Mouse (Mus musculus) kidney, adult 2 months (tissue): ENCODE measurements around the gene Kif1b. TPM values are rescaled to one million over a fixed set of nuclear protein-coding genes. Genes with fewer than 3 reads are reported as not detected.
"Not testable (repeated sequence)": the region's sequence is repeated elsewhere in the genome, so short reads cannot be mapped to it uniquely, and the experiment has no call there.

Experiments used
- DNase-seq: peaks from one replicate; pipeline ENCODE4 v3.0.0; 2021
- H3K27ac ChIP-seq: fragments of 200-500 bp; 2 replicates; pipeline ENCODE4 v1.5.1; 2012; ENCODE audit warnings: low read depth, low read length, control low read depth, inconsistent platforms; ENCODE audit not compliant: insufficient read depth
- H3K27me3 ChIP-seq: fragments of 200-500 bp; replicated peaks from 2 replicates; pipeline ENCODE4 v1.6.1; 2012; ENCODE audit warnings: mild to moderate bottlenecking, moderate library complexity, low read length, inconsistent platforms; ENCODE audit not compliant: control insufficient read depth, insufficient read depth
- H3K36me3 ChIP-seq: fragments of 200-500 bp; 2 replicates; pipeline ENCODE4 v1.6.1; 2012; ENCODE audit warnings: mild to moderate bottlenecking, moderate library complexity, low read length, inconsistent platforms; ENCODE audit not compliant: control insufficient read depth, insufficient read depth
- H3K4me1 ChIP-seq: fragments of 200-500 bp; 2 replicates; pipeline ENCODE4 v1.6.1; 2011; ENCODE audit warnings: low read length; ENCODE audit not compliant: control insufficient read depth, insufficient read depth
- H3K4me3 ChIP-seq: fragments of 200-500 bp; 2 replicates; pipeline ENCODE4 v1.5.1; 2011; ENCODE audit warnings: mild to moderate bottlenecking, low read depth, low read length, control low read depth; ENCODE audit not compliant: insufficient read depth
- CTCF ChIP-seq: fragments of 200-500 bp; conservative IDR thresholded peaks from 2 replicates; pipeline ENCODE4 v1.5.1; 2011; ENCODE audit warnings: low read depth, mild to moderate bottlenecking, control low read depth, low read length, moderate library complexity, mixed read lengths; ENCODE audit not compliant: insufficient read depth, insufficient read length
- POLR2A ChIP-seq: fragments of 200-500 bp; IDR thresholded peaks from one replicate; pipeline ENCODE4 v1.6.1; 2011; ENCODE audit warnings: low read depth, low read length, control low read depth
- WGBS: fragments of 180-500 bp; shearing (Covaris S2); methylation state at CpG from one replicate; pipeline ENCODE4 v1.1.7; 2018; 5-methylcytosine and 5-hydroxymethylcytosine counted together
- polyA plus RNA-seq: library from polyadenylated mRNA; depleted of rRNA; stranded (reverse); fragments of >200 nt; gene quantifications from 2 replicates; pipeline ENCODE4 v1.2.3, GENCODE M21; 2012

Kif1b gene
- polyA plus RNA-seq, 1 experiment = 31.1 TPM

DNA sequence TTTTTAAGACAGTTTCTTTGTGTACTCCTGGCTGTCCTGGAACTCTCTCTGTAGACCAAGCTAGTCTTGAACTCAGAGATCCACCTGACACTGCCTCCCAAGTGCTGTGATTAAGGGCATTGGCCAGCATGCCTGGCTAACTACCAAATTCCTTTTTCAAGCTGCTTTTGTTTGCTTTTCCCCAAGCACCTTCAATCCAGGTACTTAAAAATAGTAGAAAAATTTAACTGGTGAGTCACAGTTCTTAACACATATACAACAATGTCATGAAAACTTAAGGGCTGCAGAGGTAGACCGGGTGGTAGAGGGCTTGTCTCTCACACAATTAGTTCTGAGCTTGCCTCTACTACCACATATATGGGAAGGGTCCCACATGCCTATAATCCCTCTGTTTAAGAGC lies 58.2 kb downstream of the Kif1b start:
- Histone ChIP-seq H3K4me3 (no peak overlapping the region), H3K36me3 (no peaks in the 10 kb centered on the region; the same call in 1 of the 2 replicates), H3K27ac (no peak overlapping the region), H3K27me3 (no peaks in the 10 kb centered on the region), H3K4me1 (no peaks in the 10 kb centered on the region)
- no peak for TF ChIP-seq POLR2A
- TF ChIP-seq CTCF = no peak
- WGBS = 90% methylated on average over 1 of the region's 1 CpGs
- no peak for DNase-seq

DNA sequence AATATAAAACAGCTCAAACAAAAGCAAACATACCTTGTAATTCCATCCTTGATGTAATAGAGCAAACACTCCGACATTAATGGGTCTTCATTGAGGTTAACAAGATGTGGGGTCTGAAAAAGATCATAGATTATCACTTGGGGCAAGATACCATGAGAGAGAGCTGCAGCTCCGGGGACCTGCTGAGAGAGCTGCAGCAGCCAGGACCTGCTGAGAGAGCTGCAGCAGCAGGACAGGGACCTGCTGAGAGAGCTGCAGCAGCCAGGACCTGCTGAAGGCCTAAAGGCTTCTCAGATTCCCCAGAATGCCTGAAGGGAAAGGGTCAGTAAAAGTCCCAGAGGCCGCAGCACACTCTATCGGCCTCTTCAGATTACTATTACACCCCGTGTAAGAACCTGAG lies 59.7 kb downstream of the Kif1b start:
- no peak for DNase-seq

DNA sequence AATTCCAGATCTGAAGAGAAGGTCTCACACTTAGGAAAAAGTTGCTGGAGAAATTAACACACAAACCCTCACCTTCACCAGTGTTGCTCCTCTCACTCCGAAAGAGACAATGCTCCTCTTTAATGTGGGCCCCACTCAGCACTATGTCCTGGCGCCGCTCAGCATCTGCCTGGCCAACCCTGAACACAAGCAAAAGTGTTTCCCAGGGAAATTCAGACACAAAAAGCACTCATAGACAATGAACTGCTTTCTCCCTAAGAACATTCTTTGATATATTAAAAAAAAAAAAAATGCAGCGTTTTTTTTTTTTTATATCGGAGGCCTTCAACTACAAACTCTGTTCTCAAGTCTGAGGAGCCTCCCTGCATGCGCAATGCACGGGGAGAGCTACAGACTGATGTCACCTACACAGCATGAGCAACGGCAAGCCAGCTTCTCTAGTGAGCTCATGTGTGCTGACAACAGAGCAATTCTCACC lies 60.3 kb downstream of the Kif1b start:
- Histone ChIP-seq H3K27me3 (no peaks in the 10 kb centered on the region), H3K36me3 (no peaks in the 10 kb centered on the region; the same call in 1 of the 2 replicates), H3K27ac (no peak overlapping the region), H3K4me3 (no peak overlapping the region), H3K4me1 (no peaks in the 10 kb centered on the region)
- no peak for TF ChIP-seq POLR2A
- no peak for DNase-seq
- 83% methylated on average over 8 of the region's 8 CpGs for WGBS

More for the DNA sequence above, 59.7 kb downstream of the Kif1b start:
- Histone ChIP-seq H3K36me3 (no peaks in the 10 kb centered on the region; the same call in 1 of the 2 replicates), H3K4me3 (no peak overlapping the region), H3K27me3 (no peaks in the 10 kb centered on the region), H3K4me1 (no peaks in the 10 kb centered on the region), H3K27ac (no peak overlapping the region)
- TF ChIP-seq POLR2A (no peak), CTCF (no peak)
- 78% methylated on average over 5 of the region's 5 CpGs for WGBS

DNA sequence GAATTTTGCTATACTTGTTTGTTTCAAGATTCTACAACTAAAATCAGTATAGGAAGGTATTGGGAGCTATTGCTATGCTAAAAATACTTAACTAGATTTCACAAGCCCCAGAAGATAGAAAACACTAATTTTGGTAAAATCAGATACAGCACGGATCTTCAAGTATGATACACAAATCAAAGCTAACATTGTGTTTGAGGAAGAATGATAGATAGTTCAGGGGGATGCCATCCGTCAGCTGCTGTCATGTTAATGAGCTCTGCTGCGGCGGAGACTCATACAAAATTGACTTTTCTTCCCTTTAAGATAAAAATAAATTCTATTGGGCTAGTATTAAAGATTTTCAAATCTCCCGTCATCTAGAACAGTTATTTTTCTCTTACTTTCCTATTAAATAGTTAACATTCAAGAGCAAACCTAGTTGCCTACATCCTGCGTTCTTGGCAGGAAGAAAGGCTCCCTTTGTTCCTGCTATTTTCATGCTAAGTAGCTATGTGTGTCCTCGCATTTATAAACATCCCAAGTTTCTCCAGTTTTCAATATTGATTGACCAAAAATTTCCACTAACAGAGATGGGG lies 60.8 kb downstream of the Kif1b start:
- H3K27ac ChIP-seq = no peak overlapping the region
- no peaks in the 10 kb centered on the region for H3K27me3 ChIP-seq
- no peak for DNase-seq
- TF ChIP-seq POLR2A (no peak), CTCF (no peak)
- H3K4me1 ChIP-seq = no peaks in the 10 kb centered on the region
- no peaks in the 10 kb centered on the region; the same call in 1 of the 2 replicates for H3K36me3 ChIP-seq
- H3K4me3 ChIP-seq = no peak overlapping the region
- 79% methylated on average over 7 of the region's 7 CpGs for WGBS

DNA sequence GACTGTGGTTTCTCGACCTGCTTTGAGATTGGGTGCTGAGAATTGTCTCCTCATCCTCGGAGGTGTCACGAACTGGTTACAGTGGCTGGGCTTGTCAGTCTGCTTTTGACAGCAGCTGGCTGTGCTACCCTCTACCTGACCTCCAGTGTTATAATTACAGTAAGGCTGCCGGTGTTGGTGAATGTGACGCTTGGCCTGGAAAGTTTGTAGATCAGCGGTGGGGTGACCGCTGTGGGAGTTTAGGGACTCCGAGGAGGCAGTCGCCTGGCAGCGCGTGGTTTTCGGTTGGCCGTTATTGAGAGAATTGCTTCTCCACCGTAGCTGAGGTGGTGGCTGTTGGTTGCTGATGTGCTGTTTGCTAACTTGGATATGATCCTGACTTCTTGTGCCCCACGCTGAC lies 70.5 kb downstream of the Kif1b start:
- Histone ChIP-seq H3K27ac (no peak overlapping the region), H3K36me3 (no peaks in the 10 kb centered on the region; the same call in 1 of the 2 replicates), H3K4me3 (no peak overlapping the region), H3K4me1 (no peaks in the 10 kb centered on the region), H3K27me3 (no peaks in the 10 kb centered on the region)
- WGBS = 86% methylated on average over 15 of the region's 15 CpGs
- DNase-seq = no peak
- TF ChIP-seq POLR2A (no peak), CTCF (no peak)

DNA sequence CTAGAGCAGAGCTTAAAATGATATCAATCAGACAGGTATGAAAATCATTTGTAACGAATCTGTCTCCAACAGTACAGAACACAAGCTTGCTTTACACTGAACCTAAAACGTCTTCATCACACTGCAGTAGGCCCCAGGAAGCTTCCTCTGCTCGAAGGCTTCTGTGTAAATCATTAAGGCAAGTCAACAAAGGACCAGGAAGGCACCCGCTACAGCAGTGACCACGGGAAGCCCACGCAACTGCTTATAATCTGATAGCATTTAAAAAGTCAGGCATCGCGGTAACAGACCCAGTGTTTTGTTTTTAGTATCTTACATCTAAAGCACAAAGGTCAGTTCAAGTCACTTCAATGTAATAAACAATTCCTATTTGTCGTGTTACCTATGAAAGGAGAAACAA lies 73.6 kb downstream of the Kif1b start:
- no peaks in the 10 kb centered on the region for H3K4me1 ChIP-seq
- H3K27ac ChIP-seq = no peak overlapping the region
- TF ChIP-seq POLR2A = no peak
- no peak for TF ChIP-seq CTCF
- 21% methylated on average over 9 of the region's 9 CpGs for WGBS
- no peaks in the 10 kb centered on the region; the same call in 1 of the 2 replicates for H3K36me3 ChIP-seq
- H3K4me3 ChIP-seq = no peak overlapping the region
- no peaks in the 10 kb centered on the region for H3K27me3 ChIP-seq
- DNase-seq = peak; percentile 34

DNA sequence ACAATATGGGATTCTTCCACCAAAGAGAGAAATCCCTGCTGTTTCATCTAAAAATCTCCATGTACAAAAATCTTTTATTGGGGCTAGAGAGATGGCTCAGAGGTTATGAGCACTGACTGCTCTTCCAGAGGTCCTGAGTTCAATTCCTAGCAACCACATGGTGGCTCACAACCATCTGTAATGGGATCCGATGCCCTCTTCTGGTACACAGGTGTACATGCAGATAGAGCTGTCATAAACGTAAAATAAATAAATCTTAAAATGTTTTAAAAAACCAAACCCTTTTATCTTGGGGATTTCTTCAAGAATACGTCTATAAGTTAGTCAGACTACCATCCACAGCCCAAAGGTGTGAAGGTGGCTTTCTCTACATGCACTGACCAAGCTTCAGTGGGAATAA lies 78.8 kb downstream of the Kif1b start:
- H3K27me3 ChIP-seq, H3K36me3 ChIP-seq, DNase-seq, H3K27ac ChIP-seq, H3K4me1 ChIP-seq, H3K4me3 ChIP-seq: not testable (repeated sequence)
- WGBS = 94% methylated on average over 3 of the region's 3 CpGs

DNA sequence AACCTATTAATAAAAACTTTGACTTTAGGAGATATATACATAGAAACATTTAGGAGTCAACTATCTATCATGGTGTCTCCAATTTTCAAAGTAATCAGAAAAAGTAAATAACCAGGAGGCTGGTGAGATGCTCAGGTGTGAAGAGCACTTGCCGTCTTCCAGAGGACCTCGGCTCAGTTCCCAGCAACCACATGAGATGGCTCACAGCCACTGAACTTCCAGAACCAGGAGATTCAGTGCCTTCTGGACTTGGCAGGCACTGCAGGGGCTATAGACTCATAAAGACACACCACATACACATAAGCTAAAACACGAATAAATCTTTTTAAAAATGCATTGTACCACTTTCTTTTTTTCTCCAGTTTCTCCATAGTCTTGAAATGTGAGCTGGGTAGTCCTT lies 79.2 kb downstream of the Kif1b start:
- Histone ChIP-seq H3K27me3 (no peaks in the 10 kb centered on the region), H3K4me1 (no peaks in the 10 kb centered on the region), H3K4me3 (no peak overlapping the region), H3K36me3 (peaks cover 2% of the 10 kb centered on the region), H3K27ac (no peak overlapping the region)
- DNase-seq = no peak
- no peak for TF ChIP-seq POLR2A
- no peak for TF ChIP-seq CTCF
- 90% methylated on average over 3 of the region's 3 CpGs for WGBS
